Mouse (Mus musculus): Measurements from ENCODE around the gene 1110051M20Rik. TPM values are rescaled to one million over a fixed set of nuclear protein-coding genes. Genes with fewer than 3 reads are reported as not detected.

1110051M20Rik gene
- polyA plus RNA-seq, 1 experiment from 2014 or later, result 178 TPM

GRCm38 (mm10) chr2:91320559-91321529 lies 123.7 kb downstream of the 1110051M20Rik start:
- Histone ChIP-seq H3K27me3 (ENCODE audit: control insufficient read depth, insufficient read depth, low read depth, low read length) (no peaks in the 10 kb centered on the region), H3K36me3 (ENCODE audit: control insufficient read depth, insufficient read depth, low read length) (no peaks in the 10 kb centered on the region), H3K27ac (ENCODE audit: low read length) (no peak overlapping the region), H3K4me3 (ENCODE audit: low read depth, low read length) (no peak overlapping the region), H3K9me3 (replicated peaks; ENCODE audit: control insufficient read depth, low read length, poor library complexity, severe bottlenecking) (no peaks in the 10 kb centered on the region), H3K9ac (ENCODE audit: low read depth, low read length) (no peak overlapping the region), H3K4me2 (ENCODE audit: low read length) (no peak overlapping the region), H3K4me1 (ENCODE audit: control insufficient read depth, insufficient read depth, low read length) (peaks cover 9% of the 10 kb centered on the region)
- ATAC-seq, result no peak
- 92% methylated on average over 10 of the region's 10 CpGs for WGBS

GRCm38 (mm10) chr2:91314184-91314583 lies 130.3 kb downstream of the 1110051M20Rik start:
- H3K9ac ChIP-seq (ENCODE audit: low read depth, low read length), result no peak overlapping the region
- no peak for ATAC-seq
- no peaks in the 10 kb centered on the region for H3K27me3 ChIP-seq (ENCODE audit: control insufficient read depth, insufficient read depth, low read depth, low read length)
- no peaks in the 10 kb centered on the region for H3K9me3 ChIP-seq (replicated peaks; ENCODE audit: control insufficient read depth, low read length, poor library complexity, severe bottlenecking)
- H3K4me1 ChIP-seq (ENCODE audit: control insufficient read depth, insufficient read depth, low read length), result no peaks in the 10 kb centered on the region
- no peak overlapping the region for H3K27ac ChIP-seq (ENCODE audit: low read length)
- WGBS, result 92% methylated on average over 7 of the region's 7 CpGs
- no peaks in the 10 kb centered on the region for H3K36me3 ChIP-seq (ENCODE audit: control insufficient read depth, insufficient read depth, low read length)
- H3K4me2 ChIP-seq (ENCODE audit: low read length), result no peak overlapping the region
- H3K4me3 ChIP-seq (ENCODE audit: low read depth, low read length), result no peak overlapping the region

GRCm38 (mm10) chr2:91312578-91313311 lies 131.8 kb downstream of the 1110051M20Rik start:
- H3K9me3 ChIP-seq (replicated peaks; ENCODE audit: control insufficient read depth, low read length, poor library complexity, severe bottlenecking), result no peaks in the 10 kb centered on the region
- no peaks in the 10 kb centered on the region for H3K36me3 ChIP-seq (ENCODE audit: control insufficient read depth, insufficient read depth, low read length)
- H3K27ac ChIP-seq (ENCODE audit: low read length), result no peak overlapping the region
- no peak for ATAC-seq
- no peak overlapping the region for H3K9ac ChIP-seq (ENCODE audit: low read depth, low read length)
- 29% methylated on average over 10 of the region's 10 CpGs for WGBS
- H3K4me1 ChIP-seq (ENCODE audit: control insufficient read depth, insufficient read depth, low read length), result no peaks in the 10 kb centered on the region
- no peak overlapping the region for H3K4me2 ChIP-seq (ENCODE audit: low read length)
- no peak overlapping the region for H3K4me3 ChIP-seq (ENCODE audit: low read depth, low read length)
- H3K27me3 ChIP-seq (ENCODE audit: control insufficient read depth, insufficient read depth, low read depth, low read length), result no peaks in the 10 kb centered on the region

DNA sequence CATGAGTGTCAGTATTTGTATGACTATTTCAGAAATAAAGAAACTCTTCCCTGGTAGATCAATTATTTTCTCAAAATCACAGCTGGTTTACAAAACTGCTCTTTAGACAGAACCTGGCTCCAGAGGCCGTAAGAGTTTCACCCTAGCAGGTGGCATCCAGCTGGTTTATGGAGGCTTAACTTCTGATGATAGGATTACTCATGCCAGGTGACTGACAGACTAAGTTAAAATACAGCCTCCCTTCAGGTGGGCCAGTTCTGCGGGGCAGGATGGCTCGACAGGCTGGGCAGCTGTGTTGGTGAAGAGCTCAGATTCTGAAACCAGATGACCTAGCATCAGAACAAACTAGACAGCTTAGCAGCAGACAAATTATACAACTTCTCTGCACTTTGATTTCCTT lies 135.0 kb downstream of the 1110051M20Rik start:
- Histone ChIP-seq H3K27ac (ENCODE audit: low read length) (no peak overlapping the region), H3K4me1 (ENCODE audit: control insufficient read depth, insufficient read depth, low read length) (no peaks in the 10 kb centered on the region), H3K27me3 (ENCODE audit: control insufficient read depth, insufficient read depth, low read depth, low read length) (no peaks in the 10 kb centered on the region), H3K4me3 (ENCODE audit: low read depth, low read length) (no peak overlapping the region), H3K9me3 (replicated peaks; ENCODE audit: control insufficient read depth, low read length, poor library complexity, severe bottlenecking) (no peaks in the 10 kb centered on the region), H3K36me3 (ENCODE audit: control insufficient read depth, insufficient read depth, low read length) (no peaks in the 10 kb centered on the region), H3K4me2 (ENCODE audit: low read length) (no peak overlapping the region), H3K9ac (ENCODE audit: low read depth, low read length) (no peak overlapping the region)
- 63% methylated on average over 3 of the region's 3 CpGs for WGBS
- no peak for ATAC-seq

GRCm38 (mm10) chr2:91308680-91309079 lies 135.8 kb downstream of the 1110051M20Rik start:
- Histone ChIP-seq H3K27ac (ENCODE audit: low read length) (no peak overlapping the region), H3K9me3 (replicated peaks; ENCODE audit: control insufficient read depth, low read length, poor library complexity, severe bottlenecking) (no peaks in the 10 kb centered on the region), H3K4me1 (ENCODE audit: control insufficient read depth, insufficient read depth, low read length) (no peaks in the 10 kb centered on the region), H3K27me3 (ENCODE audit: control insufficient read depth, insufficient read depth, low read depth, low read length) (no peaks in the 10 kb centered on the region), H3K4me2 (ENCODE audit: low read length) (no peak overlapping the region), H3K9ac (ENCODE audit: low read depth, low read length) (no peak overlapping the region), H3K4me3 (ENCODE audit: low read depth, low read length) (no peak overlapping the region), H3K36me3 (ENCODE audit: control insufficient read depth, insufficient read depth, low read length) (0 out of 2 replicates have a peak, but pooled peaks cover 4% of the 10 kb centered on the region)
- no peak for ATAC-seq
- WGBS, result 59% methylated on average over 5 of the region's 5 CpGs

GRCm38 (mm10) chr2:91306589-91306988 lies 137.9 kb downstream of the 1110051M20Rik start:
- Histone ChIP-seq H3K27me3 (ENCODE audit: control insufficient read depth, insufficient read depth, low read depth, low read length) (no peaks in the 10 kb centered on the region), H3K9me3 (replicated peaks; ENCODE audit: control insufficient read depth, low read length, poor library complexity, severe bottlenecking) (no peaks in the 10 kb centered on the region), H3K9ac (ENCODE audit: low read depth, low read length) (no peak overlapping the region), H3K4me3 (ENCODE audit: low read depth, low read length) (no peak overlapping the region), H3K4me1 (ENCODE audit: control insufficient read depth, insufficient read depth, low read length) (no peaks in the 10 kb centered on the region), H3K27ac (ENCODE audit: low read length) (no peak overlapping the region), H3K4me2 (ENCODE audit: low read length) (no peak overlapping the region), H3K36me3 (ENCODE audit: control insufficient read depth, insufficient read depth, low read length) (0 out of 2 replicates have a peak, but pooled peaks cover 5% of the 10 kb centered on the region)
- no peak for ATAC-seq

- 96% methylated on average over 9 of the region's 9 CpGs for WGBS
- Histone ChIP-seq H3K4me3 (ENCODE audit: low read depth, low read length) (no peak overlapping the region), H3K9me3 (replicated peaks; ENCODE audit: control insufficient read depth, low read length, poor library complexity, severe bottlenecking) (no peaks in the 10 kb centered on the region), H3K27ac (ENCODE audit: low read length) (no peak overlapping the region), H3K4me2 (ENCODE audit: low read length) (no peak overlapping the region), H3K9ac (ENCODE audit: low read depth, low read length) (no peak overlapping the region), H3K27me3 (ENCODE audit: control insufficient read depth, insufficient read depth, low read depth, low read length) (no peaks in the 10 kb centered on the region), H3K4me1 (ENCODE audit: control insufficient read depth, insufficient read depth, low read length) (no peaks in the 10 kb centered on the region), H3K36me3 (ENCODE audit: control insufficient read depth, insufficient read depth, low read length) (0 out of 2 replicates have a peak, but pooled peaks cover 5% of the 10 kb centered on the region)
- no peak for ATAC-seq
Measured at GRCm38 (mm10) chr2:91305926-91306325, 138.6 kb downstream of the 1110051M20Rik start.

- no peak for ATAC-seq
- no peaks in the 10 kb centered on the region for H3K9me3 ChIP-seq (replicated peaks; ENCODE audit: control insufficient read depth, low read length, poor library complexity, severe bottlenecking)
- no peak overlapping the region for H3K27ac ChIP-seq (ENCODE audit: low read length)
- WGBS, result 79% methylated on average over 3 of the region's 3 CpGs
- no peaks in the 10 kb centered on the region for H3K27me3 ChIP-seq (ENCODE audit: control insufficient read depth, insufficient read depth, low read depth, low read length)
- no peak overlapping the region for H3K4me3 ChIP-seq (ENCODE audit: low read depth, low read length)
- H3K4me2 ChIP-seq (ENCODE audit: low read length), result no peak overlapping the region
- 0 out of 2 replicates have a peak, but pooled peaks cover 5% of the 10 kb centered on the region for H3K36me3 ChIP-seq (ENCODE audit: control insufficient read depth, insufficient read depth, low read length)
- no peaks in the 10 kb centered on the region for H3K4me1 ChIP-seq (ENCODE audit: control insufficient read depth, insufficient read depth, low read length)
- H3K9ac ChIP-seq (ENCODE audit: low read depth, low read length), result no peak overlapping the region
Measured at GRCm38 (mm10) chr2:91302845-91303244, 141.7 kb downstream of the 1110051M20Rik start.

- H3K27me3 ChIP-seq (ENCODE audit: control insufficient read depth, insufficient read depth, low read depth, low read length), result no peaks in the 10 kb centered on the region
- H3K4me3 ChIP-seq (ENCODE audit: low read depth, low read length), result no peak overlapping the region
- H3K4me2 ChIP-seq (ENCODE audit: low read length), result no peak overlapping the region
- no peaks in the 10 kb centered on the region for H3K9me3 ChIP-seq (replicated peaks; ENCODE audit: control insufficient read depth, low read length, poor library complexity, severe bottlenecking)
- 0 out of 2 replicates have a peak, but pooled peaks cover 5% of the 10 kb centered on the region for H3K36me3 ChIP-seq (ENCODE audit: control insufficient read depth, insufficient read depth, low read length)
- no peaks in the 10 kb centered on the region for H3K4me1 ChIP-seq (ENCODE audit: control insufficient read depth, insufficient read depth, low read length)
- ATAC-seq, result no peak
- no peak overlapping the region for H3K9ac ChIP-seq (ENCODE audit: low read depth, low read length)
- no peak overlapping the region for H3K27ac ChIP-seq (ENCODE audit: low read length)
- WGBS, result 93% methylated on average over 2 of the region's 2 CpGs
Measured at GRCm38 (mm10) chr2:91301836-91302235, 142.7 kb downstream of the 1110051M20Rik start.

All from midbrain, embryonic 16.5 days (tissue).